Mouse (Mus musculus) brain, embryonic 18.5 days (tissue): Measurements from ENCODE around the gene Smpd2.

Source experiments
- DNase-seq: peaks from one replicate; pipeline ENCODE4 v3.0.0-alpha.2; 2012; ENCODE audit warnings: low read depth, low spot score

Gene Smpd2

DNA sequence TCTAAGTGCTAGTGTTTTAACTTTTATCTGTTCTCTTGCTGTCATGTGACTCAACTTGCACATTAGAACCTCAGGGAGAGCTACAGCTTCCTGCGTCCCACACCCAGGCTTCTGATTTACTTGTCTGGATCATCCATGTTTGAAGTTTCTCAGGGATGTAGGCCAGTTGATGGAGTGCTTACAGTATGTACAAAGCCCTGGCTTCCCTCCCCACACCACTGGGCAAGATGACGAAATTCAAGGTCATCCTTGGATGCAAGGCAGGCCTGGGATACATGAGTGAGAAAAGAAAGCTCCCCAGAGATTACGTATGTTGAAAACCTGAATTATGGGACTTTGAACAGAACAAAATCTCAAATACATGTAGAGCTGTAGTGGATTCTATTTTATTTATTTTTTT, 37.4 kb downstream of the Smpd2 start:
- DNase-seq, result no peak

DNA sequence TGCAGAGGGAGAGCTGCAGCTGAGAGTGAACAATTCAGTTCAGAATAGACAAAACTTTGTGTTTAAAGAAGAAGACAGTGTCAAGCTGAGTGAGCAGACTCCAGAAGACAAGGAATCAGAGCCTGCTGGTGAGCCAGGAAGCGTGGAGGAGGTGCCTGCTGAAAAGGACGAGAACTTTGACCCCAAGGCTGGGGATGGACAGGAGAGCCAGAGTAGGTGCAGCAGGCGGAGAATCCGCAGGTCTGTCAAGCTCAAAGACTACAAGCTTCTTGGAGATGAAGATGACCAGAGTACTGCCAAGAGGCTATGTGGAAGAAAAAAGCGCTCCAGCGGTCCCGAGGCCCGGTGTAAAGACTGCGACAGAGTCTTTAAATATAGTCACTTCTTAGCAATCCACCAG, 38.5 kb downstream of the Smpd2 start:
- DNase-seq, result no peak

DNA sequence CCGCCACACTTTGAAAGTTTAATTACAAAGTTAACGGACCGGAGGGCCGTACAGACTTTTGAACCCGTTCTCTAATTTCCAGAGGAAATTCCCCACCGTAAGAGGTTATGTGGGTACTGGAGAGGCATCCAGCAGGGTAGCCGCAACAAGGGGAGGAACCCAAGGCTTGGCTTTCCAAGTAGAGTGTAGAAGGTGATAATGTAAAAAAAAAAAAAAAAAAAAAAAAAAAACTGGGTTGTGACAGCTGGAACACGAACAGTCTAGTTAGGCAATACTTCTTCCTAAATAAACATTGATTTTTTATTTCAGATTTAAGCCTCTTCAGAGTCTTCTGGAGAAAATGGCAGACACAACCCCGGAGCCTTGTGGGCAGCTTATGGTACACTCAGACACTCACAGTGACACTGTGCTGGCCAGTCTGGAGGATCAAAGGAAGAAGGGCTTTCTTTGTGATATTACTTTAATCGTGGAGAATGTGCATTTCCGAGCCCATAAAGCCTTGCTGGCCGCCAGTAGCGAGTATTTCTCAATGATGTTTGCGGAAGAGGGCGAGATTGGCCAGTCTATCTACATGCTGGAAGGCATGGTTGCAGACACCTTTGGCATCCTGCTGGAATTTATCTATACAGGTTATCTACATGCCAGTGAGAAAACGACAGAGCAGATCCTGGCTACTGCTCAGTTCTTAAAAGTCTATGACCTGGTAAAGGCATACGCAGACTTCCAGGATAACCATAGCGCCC, 39.2 kb downstream of the Smpd2 start:
- DNase-seq, result no peak

DNA sequence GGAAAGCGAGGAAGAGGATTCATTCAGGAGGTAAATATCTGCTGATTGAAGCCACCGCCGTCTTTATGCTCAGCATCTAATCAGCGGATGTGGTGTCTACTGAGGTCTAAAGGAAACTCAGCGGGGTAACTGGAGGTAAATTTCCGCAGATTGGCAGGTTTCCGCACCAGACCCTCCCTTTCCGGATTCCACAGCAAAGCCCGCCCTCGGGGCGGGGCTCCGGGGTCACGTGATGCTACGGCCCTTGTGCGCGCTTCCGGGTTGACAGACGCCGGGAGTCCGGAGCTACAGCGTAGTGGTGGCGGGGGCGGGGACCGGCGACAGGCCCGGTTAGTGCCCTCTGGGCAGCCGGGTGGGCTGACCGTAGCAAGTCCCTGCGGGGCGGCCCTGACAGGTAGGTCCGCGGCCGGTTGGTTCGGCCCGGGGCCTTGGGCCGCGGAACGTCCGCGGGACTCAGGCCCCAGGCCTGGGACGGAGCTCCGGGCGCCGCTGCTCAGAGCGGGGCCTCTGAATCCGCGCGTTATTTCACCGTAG, 40.0 kb downstream of the Smpd2 start, which contains the start of gene Zbtb24:
TSS of gene Zbtb24 (plus strand) at position 247 of the 534 bp plus-strand sequence.
- DNase-seq, result peak; percentile 83

DNA sequence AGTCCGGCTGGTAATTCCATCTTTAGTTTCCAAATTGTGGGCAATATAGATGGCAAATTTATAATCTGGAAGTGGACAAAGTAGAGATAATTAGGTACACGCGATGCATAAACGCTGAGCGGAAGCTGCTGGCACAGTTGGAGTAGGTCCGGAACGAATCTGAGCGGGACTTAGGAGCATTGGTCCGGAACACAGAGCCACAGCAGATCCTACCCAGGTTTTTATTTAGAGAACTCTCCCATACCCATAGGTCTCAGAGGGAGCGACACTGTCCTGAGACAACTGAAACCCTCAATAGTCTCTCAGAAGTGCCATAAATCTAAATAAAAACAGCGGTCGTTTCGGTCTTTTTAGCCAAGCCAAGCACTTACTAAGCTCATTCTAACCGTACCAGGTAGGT, 40.5 kb downstream of the Smpd2 start:
- no peak for DNase-seq

DNA sequence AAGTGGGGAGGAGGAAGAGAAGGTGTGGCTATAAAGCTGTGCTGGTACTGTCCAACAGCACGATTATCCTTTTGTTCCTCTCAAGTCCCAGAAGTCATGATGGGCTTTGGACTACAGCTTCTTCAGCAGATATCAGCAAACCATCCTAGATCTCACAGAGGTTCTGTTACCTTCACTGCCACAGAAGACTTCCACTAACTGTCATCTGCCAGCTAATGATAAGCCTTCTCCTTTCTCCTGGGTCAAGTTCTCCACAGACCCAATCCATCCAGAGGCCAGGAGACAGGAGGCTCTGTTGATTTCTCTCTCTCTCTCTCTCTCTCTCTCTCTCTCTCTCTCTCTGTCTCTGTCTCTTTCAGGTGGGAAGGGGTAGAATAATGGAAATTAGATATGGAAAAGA, 42.0 kb downstream of the Smpd2 start:
- DNase-seq, result no peak
